Mouse (Mus musculus) layer of hippocampus, adult 18-20 months (tissue): ENCODE measurements around the gene Flywch1. TPM values are rescaled to one million over a fixed set of nuclear protein-coding genes. Genes with fewer than 3 reads are reported as not detected.

Experiments used
- DNase-seq, 2 experiments: peaks; one replicate each; pipeline ENCODE4 v3.0.0; 2022; ENCODE audit warnings: low spot score in 2 of 2
- long read RNA-seq: library from polyadenylated mRNA; stranded (forward); transcript quantifications from one replicate; pipeline ENCODE4 v2.0.0, GENCODE M21; 2021
- total RNA-seq, 2 experiments: library from RNA; stranded (reverse); gene quantifications; 2 replicates each; pipeline ENCODE4 v1.2.3; 2021

Flywch1 gene
- 100 to 1,000 TPM; 390 to 405 TPM for total RNA-seq
- long read RNA-seq, transcript Flywch1-205 (3 exons, 729 nt), result minor isoform, 5 of 531 reads
- long read RNA-seq, transcript Flywch1-204 (7 exons, 2,943 nt), result major isoform, 10 of 531 reads
- long read RNA-seq, partial matches to known transcripts, result 37 of 531 reads
- long read RNA-seq, other reads (novel, unspliced or antisense), result 478 of 531 reads

DNA sequence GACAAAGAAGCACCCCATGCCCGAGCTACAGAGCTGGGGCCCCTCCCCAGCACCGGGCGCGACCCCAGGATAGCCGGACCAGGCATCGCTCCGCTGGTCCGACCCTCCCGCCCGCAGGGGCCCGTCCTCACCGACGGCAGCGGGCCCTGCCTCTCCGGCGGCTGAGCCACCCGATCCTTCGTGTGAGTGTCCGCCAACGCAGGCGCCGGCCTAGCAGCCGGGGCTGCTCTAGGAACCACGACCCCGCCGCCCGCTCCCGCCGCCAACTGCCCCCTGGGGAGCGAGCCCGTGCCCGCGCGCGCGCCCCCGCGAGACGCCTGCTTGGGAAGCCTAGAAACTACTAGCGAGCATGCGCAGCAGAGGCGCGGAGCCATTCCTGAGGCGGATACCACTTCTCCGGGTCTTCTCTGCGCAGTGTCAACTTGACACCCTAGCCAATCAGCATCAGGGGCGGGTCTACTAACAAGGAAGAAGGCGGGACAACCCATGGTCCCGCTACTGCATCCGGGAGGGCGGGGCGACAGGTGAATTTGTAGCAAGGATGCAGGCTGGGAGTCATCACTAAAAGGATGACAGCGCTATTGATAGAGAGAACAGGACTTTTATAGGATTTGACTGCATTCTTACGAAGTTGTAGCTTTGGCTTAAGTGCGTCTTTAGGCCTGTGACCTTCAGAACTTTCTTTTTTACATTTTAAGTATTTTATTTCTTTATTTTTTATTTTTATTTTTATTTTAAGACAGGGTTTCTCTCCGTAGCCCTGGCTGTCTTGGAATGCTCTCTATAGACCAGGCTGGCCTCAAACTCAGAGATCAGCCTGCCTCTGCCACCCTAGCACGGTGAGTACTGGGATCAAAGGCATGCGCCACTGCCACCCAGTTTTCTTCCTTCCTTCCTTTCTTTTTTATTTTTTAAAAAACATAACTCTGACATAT is at the start of gene Flywch1:
Flywch1 (minus strand) TSS at position 319 of the 935 bp plus-strand sequence.
- peak; percentile 98 to 100 for DNase-seq

DNA sequence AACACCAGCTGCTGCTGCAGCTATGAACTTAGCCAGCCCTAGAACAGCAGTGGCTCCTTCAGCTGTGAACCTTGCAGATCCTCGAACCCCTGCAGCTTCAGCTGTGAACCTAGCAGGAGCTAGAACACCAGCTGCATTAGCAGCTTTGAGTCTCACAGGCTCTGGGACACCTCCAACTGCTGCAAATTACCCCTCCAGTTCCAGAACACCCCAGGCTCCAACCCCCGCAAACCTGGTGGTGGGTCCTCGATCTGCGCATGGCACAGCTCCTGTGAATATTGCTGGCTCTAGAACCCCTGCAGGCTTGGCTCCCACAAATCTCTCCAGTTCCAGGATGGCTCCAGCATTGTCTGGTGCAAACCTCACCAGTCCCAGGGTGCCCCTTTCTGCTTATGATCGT is 49.3 kb upstream of the Flywch1 start:
- DNase-seq, result peak; percentile 44 to 55

DNA sequence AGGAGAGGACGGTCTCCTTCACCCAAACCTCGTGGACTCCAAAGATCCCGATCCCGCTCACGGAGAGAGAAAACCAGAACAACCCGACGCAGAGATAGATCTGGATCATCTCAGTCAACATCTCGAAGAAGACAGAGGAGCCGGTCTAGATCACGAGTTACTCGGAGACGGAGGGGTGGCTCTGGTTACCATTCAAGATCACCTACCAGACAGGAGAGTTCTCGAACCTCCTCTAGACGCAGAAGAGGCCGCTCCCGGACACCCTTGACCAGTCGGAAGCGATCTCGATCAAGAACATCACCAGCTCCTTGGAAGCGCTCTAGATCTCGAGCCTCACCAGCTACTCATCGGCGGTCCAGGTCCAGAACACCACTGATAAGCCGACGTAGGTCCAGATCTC is 47.8 kb upstream of the Flywch1 start:
- no peak for DNase-seq

DNA sequence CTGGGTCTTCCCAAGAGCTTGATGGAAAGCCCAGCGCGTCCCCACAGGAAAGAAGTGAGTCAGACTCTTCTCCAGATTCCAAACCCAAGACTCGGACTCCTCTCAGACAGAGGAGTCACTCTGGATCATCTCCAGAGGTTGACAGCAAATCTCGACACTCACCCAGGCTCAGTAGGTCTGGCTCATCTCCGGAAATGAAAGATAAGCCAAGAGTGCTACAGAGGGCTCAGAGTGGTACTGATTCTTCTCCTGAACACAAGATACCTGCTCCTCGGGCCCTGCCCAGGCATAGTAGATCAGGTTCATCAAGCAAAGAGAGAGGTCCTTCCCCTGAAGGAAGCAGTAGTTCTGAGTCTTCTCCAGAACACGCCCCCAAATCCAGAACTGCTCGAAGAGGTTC is 47.2 kb upstream of the Flywch1 start:
- DNase-seq, result no peak

DNA sequence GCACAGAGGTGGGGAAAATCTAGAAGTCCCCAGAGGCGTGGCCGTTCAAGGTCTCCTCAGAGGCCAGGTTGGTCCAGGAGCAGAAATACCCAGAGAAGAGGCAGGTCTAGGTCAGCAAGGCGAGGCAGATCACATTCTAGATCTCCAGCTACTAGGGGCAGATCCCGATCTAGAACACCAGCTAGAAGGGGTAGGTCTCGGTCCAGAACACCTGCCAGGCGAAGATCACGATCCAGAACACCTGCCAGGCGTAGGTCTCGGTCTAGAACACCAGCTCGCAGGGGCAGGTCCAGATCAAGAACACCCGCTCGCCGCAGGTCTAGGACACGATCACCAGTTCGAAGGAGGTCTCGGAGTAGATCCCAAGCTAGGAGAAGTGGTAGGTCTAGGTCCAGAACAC is 44.2 kb upstream of the Flywch1 start:
- peak in 1 of 2 experiments; percentile 27 for DNase-seq

DNA sequence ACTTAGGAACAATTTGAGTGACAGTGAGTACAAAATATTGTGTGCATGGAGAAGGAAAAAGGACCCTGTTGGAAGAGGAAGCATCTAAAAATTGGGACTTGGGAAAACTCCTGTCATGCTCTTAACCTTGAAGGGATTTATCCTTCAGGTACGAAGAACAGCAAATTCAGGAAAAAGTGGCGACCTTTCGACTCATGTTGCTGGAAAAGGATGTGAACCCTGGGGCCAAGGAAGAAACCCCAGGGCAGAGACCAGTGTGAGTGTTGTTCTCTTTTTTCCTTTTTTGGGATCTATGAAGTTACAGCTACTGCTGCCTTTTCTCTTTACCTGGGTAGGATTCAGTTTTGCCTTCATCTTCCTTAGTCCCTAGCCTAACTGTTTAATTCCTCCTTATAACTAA is 36.5 kb upstream of the Flywch1 start:
- no peak for DNase-seq

DNA sequence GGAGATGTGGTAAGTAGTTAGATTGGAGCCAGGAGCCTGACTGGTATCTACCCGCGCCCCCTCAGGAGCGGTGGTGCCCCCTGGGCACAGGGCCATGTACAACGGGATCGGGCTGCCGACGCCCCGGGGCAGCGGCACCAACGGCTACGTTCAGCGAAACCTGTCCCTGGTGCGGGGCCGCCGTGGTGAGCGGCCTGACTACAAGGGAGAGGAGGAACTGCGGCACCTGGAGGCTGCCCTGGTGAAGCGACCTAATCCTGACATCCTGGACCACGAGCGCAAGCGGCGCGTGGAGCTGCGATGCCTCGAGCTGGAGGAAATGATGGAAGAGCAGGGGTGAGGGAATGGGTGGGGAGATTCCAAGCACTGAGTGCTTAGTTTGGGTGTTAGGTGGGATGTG is 35.5 kb upstream of the Flywch1 start:
- no peak for DNase-seq

DNA sequence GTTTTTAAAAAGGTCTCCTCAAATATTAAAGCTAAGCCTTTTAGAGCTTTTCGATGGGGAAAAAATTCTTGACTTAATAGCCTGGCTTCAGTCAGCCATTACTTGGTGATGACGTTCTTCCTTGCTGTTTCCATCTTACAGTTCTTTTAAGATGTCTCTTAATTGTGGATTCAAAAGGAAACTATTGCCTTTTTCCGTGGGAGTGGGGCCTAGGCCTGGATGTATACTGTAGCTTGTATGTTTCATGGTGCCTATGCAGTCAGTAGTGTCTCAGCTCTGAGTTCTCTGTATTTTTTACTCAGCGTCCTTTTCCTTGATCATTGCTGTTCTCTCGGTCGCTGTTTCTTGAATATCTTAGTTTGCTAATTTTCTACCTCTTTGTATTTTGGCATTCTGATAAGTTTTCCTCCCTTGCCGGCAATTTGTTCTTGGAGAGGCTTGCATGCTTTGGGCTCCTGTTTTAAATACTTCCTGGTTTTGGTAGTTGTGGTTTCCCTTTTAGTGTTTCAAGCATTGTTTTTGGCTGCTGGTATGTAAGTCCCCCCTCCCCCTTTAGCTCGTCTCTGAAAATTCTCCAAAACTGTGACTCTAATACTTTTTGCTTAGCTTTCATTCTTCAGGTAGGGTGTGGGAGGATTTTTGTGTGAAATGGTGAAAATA is 33.2 kb upstream of the Flywch1 start:
- DNase-seq, result no peak

DNA sequence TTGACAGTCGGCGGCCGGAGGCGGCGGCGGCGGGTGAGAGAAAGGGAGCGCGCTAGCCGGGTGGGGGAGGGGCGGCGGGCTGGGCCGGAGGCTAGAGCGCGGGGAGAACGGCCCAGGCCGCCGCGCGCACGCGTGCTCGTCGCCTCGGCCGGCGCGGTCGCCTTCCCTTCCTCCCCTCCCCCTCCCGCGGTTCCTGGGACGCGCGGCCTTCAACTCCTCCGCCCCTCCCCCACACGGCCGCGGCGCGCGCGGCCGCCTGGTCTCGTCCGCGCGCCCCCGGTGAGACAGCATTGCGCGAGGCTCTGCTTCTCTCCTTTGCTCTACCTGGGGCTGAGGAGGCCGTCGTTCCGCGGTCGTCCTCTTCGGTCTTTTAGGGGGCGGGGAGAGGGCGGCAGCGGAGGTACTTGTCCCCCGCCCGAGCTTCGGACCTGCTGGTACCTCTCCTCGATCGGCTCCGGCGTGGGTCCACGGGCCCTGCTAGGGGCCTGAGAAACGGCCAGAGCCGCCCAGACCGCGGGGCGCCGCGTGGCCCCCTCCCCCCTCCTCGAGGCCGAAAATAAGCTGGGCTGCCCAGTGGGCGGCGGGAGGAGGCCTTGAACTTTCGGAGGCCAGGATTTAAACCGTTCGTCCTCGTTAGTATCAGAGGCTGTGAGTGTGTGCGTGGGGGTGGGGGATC is 32.1 kb upstream of the Flywch1 start:
- peak in 1 of 2 experiments; percentile 72 for DNase-seq

DNA sequence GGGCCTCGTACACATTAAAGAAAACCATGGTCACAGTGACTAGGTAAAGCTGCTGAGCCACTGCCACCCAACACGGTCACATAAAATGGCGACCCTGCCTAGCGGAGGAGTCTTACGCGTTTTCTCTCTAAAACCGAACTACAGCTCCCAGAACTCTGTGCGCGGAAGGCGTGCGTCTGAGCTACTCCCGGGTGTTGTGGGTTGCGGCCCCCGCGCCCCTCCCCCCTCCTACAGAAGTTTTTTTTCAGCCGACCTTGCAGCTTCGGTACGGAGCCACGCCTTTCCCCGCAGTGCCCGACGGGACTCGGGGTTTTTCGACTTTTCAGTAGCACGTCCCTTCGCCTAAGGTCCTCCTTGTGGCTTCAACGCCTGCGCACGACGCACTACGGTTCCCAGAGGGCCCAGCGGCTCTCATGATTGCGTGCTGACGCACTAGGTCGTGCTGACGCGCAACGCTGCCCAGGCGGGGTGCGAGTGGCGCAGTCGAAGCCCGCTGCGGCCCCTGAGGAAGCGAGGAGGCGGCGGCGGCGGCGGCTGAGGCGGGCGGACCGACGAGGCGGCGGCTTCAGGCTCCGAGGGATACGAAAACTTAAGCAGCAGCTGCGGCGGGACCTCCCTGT is 31.5 kb upstream of the Flywch1 start:
- DNase-seq, result peak; percentile 98 to 99

DNA sequence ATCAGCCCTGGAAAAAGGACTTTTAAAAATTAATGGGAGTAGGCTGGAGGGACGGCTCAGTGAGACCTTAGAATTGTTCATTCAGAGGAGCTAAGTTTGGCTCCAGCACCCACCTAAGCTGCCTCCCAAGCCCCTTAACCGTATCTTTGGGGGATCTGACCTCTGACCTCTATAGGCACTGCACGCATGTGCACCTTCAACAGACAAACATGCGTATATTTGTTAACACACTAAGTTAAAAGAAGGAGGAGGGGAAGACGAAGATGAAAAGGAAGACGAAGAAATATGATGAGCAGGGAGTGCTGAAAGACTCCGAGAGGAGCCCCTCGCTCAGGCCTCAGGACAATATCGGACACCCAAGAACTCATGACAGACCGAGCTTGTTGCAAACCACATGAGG is 30.2 kb upstream of the Flywch1 start:
- DNase-seq, result no peak

DNA sequence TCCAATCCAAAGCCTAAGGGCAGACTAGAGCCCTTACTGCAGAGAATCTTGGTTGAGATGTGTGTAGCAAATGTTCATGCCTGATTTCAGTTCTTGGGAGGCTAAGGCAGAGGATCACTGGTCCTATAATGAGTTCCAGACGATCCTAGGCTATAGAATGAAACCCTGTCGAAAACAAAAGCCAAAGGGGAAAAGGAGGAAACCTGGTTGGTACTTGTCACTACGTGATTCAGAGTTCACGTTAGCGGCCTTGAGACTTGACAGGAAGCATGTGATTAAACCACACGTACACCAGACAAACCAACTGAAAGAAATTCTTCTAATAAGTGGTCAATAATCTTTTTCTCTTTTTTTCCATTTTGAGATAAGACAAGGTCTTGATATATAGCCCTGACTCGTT is 25.9 kb upstream of the Flywch1 start:
- no peak for DNase-seq

DNA sequence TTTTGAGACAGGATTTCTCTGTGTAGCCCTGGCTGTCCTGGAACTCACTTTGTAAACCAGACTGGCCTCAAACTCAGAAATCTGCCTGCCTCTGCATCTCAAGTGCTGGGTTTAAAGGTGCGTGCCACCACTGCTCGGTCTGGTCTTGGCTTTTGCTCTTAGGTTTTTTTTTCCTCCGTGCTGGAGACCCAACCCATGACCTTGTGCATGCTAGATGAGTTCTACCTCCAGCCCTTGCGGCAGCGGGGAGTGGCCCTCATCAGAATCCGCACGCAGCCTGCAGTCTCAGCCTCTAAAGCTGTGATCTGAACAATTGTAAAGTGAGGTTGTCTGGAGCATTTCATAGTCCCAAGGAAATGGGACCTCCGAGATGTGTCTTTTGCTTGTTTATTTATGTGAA is 23.9 kb upstream of the Flywch1 start:
- no peak for DNase-seq

DNA sequence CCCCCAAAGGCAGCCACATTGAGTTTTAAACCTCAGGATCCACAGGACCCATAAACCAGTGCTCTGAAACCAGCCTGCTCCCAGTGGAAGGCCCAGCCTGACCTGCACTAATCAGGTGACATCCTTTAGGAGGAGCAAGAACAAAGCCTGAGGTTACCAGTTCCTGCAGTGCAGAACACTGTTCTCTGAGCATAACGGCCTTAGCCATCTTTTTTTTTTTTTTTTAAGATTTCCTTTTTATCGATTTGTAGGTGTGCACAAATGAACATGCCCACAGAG is 19.6 kb upstream of the Flywch1 start:
- DNase-seq, result no peak

DNA sequence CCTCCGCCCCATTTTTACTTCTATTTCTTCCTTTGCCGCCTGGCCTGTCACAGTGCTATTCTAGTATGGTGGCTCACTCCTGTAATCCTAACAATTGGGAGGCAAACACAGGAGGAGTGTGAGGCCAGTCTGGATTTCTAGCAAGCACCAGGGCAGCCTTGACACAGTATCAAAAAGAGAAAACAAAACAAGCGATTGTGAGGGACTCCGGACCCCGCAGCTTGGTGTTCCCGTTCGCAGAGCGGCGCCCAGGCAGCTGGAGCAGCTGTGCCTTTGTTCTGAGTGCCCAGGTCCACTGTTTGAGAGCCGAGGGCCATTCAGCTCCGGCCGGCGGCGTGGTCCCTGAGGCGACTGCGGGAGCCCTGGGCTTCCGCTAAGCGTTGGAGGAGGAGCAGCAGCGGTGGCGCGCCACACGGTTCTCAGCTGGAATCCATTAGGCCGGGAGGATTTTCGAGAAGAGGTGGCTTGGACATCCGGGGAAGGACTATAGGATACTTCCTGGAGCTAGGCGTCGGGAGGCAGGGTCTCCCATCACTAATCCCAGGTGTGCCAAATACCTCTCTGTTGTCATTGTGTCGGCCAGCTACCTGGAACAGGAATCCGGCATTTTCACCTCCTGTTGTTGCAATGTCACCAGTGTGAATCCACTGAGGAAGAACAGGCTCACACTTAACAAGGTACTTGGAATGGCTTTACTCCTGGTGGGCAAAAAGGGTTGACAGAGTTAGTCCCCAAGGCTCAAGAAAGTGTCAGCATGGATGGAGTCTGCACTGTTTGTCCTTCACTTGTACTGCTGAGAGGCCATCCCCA is 19.1 kb upstream of the Flywch1 start, which contains the start of gene Srrm2:
Srrm2 (plus strand) TSS at position 264 of the 810 bp plus-strand sequence.
- DNase-seq, result peak; percentile 27 to 64

DNA sequence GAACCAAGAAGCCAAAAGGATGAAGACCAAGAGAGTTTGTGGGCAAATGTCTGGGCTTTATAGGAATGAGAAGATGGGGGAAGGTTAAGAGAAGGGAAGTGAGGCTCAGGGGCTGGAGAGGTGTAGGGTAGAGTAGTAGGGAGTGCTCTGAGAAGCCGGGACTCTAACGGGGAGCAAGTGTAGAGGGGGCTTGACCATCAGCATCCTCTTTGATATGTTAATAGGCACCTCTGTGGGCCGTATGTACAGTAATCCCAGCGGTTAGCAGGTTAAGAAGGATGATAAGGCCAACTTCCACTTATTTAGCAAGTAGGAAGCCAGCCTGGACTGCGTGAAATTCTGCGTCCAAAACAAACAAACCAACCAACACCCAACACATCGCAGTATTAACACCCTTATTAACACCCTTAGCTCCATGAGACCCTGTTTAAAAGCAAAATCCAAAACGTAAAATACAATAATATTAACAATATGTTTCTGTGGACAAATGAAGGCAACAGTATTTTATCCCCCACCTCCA is 18.4 kb upstream of the Flywch1 start:
- DNase-seq, result no peak

DNA sequence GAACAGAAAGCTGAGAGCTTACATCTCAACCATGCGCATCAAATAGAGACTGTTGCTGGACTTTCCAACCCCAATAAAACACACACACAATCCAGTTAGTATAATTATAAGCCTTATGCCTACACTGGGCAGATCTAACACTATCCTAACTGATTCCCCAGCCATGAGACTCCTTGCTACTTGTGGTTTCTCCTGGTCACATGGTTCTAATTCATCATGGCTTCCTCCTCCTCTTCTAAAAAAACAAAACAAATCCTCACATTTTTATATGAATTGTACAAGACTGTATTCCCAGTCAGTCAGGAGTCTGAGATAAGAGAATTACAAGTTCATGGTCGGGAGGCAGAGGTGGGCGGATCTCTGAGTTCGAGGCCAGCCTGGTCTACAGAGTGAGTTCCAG is 17.6 kb upstream of the Flywch1 start:
- DNase-seq, result no peak

DNA sequence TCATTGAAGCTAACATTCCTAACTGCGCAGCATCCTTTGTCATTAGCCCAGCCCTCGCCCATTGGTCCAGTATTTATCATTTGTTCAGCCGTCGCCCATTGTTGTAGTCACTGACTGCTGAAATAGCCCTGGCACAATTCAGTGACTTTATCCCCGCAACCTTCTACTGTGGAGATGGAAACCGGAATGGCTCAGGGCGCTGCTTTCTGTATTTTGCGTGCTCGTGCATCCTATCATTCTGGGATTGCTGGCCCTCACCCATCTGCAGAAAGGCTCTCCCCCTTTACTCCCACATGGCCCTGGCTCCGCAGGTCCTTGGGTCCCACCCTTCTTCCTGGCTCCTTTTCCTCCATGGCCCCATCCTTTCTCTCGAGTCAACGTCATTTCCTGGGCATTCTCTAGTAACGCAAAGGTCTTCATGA is 15.1 kb upstream of the Flywch1 start:
- DNase-seq, result no peak

DNA sequence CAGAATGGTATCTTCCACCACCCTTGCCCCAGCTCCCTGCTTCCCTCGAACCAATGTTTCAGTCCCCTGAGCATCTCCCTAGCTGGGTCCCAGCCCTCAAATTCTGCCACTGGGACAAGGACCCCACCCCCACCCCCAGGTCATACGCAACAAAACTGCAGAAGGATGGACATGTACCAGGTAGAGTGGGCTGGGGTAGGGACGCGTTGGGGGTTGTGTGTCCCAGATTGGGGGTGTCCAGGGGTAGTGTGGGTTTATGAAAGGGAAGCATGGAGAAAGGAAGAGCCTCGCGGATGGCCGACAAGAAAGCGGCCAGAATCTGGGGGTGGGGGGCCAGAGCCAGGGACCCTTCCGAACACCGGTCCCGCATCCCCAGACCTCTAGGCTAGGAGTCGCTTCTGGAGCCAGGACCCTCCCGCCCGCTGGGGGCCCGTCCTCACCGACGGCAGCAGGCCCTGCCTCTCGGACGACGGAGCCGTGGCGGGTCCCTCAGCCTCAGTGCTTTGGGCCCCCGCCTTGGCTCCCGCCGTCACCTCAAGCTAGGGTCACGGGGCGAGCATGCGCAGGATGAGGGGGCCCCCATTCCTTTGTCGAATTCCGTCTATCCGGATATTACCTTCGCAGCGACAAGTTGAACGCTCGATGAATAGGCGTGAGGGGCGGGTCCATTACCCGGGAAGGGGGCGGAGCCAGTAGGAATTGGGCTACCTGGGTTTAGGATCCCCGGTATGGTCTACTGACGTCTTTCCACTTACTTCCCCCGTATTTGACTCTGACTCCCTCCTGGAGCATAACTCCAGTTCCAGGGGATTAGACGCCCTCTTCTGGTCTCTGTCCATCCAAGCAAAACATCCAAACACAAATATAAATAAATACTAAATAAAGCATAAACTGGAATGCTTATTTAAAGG is 14.4 kb upstream of the Flywch1 start, which contains the start of gene Flywch2:
Flywch2 (minus strand) TSS at position 521 of the 911 bp plus-strand sequence.
- peak; percentile 87 to 93 for DNase-seq
